Mouse (Mus musculus): Measurements from ENCODE around the gene Retn. TPM values are rescaled to one million over a fixed set of nuclear protein-coding genes. Genes with fewer than 3 reads are reported as not detected.

Gene Retn
- not detected for polyA plus RNA-seq (2017; shearing (Covaris generic))

GRCm38 (mm10) chr8:3655526-3655925 lies at the start of gene Retn:
Gene Retn (plus strand): TSS chr8:3655770.

GRCm38 (mm10) chr8:3621199-3621970 lies 34.2 kb upstream of the Retn start, which contains the start of the genes Xab2 and Pet100:
Gene Xab2 (minus strand): TSS chr8:3621316.
Gene Pet100 (plus strand): TSS chr8:3621548.

GRCm38 (mm10) chr8:3625445-3625844 lies 30.1 kb upstream of the Retn start, which contains the start of gene Pcp2:
Gene Pcp2 (minus strand): TSS chr8:3625545.

GRCm38 (mm10) chr8:3630647-3631477 lies 24.7 kb upstream of the Retn start, which contains the start of gene Stxbp2:
Gene Stxbp2 (plus strand): TSS chr8:3630955.

GRCm38 (mm10) chr8:3665507-3665906 lies 9.9 kb downstream of the Retn start, which contains the start of gene Mcemp1:
Gene Mcemp1 (plus strand): TSS chr8:3665754.

GRCm38 (mm10) chr8:3671980-3672491 lies 16.5 kb downstream of the Retn start, which contains the start of gene Fcor:
Gene Fcor (minus strand): TSS chr8:3672362.

GRCm38 (mm10) chr8:3676131-3676992 lies 20.8 kb downstream of the Retn start, which contains the start of gene Trappc5:
Gene Trappc5 (plus strand): TSS chr8:3676299.

GRCm38 (mm10) chr8:3694121-3694520 lies 38.6 kb downstream of the Retn start, which contains the start of gene Fcer2a:
Gene Fcer2a (minus strand): TSS chr8:3694175.

Other genes starting within 250 kb of the Retn start
- gene Pex11g, start 188.1 kb upstream of the Retn start, polyA plus RNA-seq (2017; shearing (Covaris generic)): 2.6 TPM
- not detected for gene Tex45, start 184.9 kb upstream of the Retn start, polyA plus RNA-seq (2017; shearing (Covaris generic))
- gene Zfp358, start 162.6 kb upstream of the Retn start, polyA plus RNA-seq (2017; shearing (Covaris generic)): 3.8 TPM
- gene Mcoln1, start 155.3 kb upstream of the Retn start, polyA plus RNA-seq (2017; shearing (Covaris generic)): 131 TPM
- gene Pnpla6, start 140.4 kb upstream of the Retn start, polyA plus RNA-seq (2017; shearing (Covaris generic)): 27.4 TPM
- gene C330021F23Rik, start 87.8 kb upstream of the Retn start, polyA plus RNA-seq (2017; shearing (Covaris generic)): not detected
- not detected for gene Camsap3, start 68.5 kb upstream of the Retn start, polyA plus RNA-seq (2017; shearing (Covaris generic))
- 121 TPM for gene Xab2, start 34.5 kb upstream of the Retn start, polyA plus RNA-seq (2017; shearing (Covaris generic))
- 67.6 TPM for gene Pet100, start 34.2 kb upstream of the Retn start, polyA plus RNA-seq (2017; shearing (Covaris generic))
- not detected for gene Pcp2, start 30.2 kb upstream of the Retn start, polyA plus RNA-seq (2017; shearing (Covaris generic))
- gene Stxbp2, start 24.8 kb upstream of the Retn start, polyA plus RNA-seq (2017; shearing (Covaris generic)): 200 TPM
- gene Mcemp1, start 10.0 kb downstream of the Retn start, polyA plus RNA-seq (2017; shearing (Covaris generic)): not detected
- not detected for gene Fcor, start 16.6 kb downstream of the Retn start, polyA plus RNA-seq (2017; shearing (Covaris generic))
- 19.1 TPM for gene Trappc5, start 20.5 kb downstream of the Retn start, polyA plus RNA-seq (2017; shearing (Covaris generic))
- not detected for gene Fcer2a, start 38.4 kb downstream of the Retn start, polyA plus RNA-seq (2017; shearing (Covaris generic))
- not detected for gene Clec4g, start 64.9 kb downstream of the Retn start, polyA plus RNA-seq (2017; shearing (Covaris generic))
- gene Cd209a, start 93.2 kb downstream of the Retn start, polyA plus RNA-seq (2017; shearing (Covaris generic)): not detected
- not detected for gene Cd209e, start 198.5 kb downstream of the Retn start, polyA plus RNA-seq (2017; shearing (Covaris generic))
- gene Cd209d, start 222.8 kb downstream of the Retn start, polyA plus RNA-seq (2017; shearing (Covaris generic)): not detected

Data from naive thymus-derived CD4-positive, alpha-beta T cell, adult 5 months (primary cell).